Mouse (Mus musculus) G1E (cell line): ENCODE measurements at regions not wholly inside any gene's neighbourhood (a gene's known extent, or its start where the extent isn't known, plus 50 kb on each side); places are given as distances from the start of the nearest gene placed in this dataset.

Experiments used
- CTCF ChIP-seq: IDR thresholded peaks from 2 replicates; pipeline ENCODE4 v1.5.1; 2012; ENCODE audit warnings: low read depth, low read length, inconsistent platforms, mixed read lengths
- GATA1 ChIP-seq: IDR thresholded peaks from 2 replicates; pipeline ENCODE4 v1.6.1; 2012; ENCODE audit warnings: borderline replicate concordance, low read length, inconsistent platforms, mixed read lengths
- GATA2 ChIP-seq: IDR thresholded peaks from 2 replicates; pipeline ENCODE4 v1.6.1; 2012; ENCODE audit warnings: low read depth, low read length, inconsistent platforms, borderline replicate concordance
- POLR2AphosphoS5 ChIP-seq: IDR thresholded peaks from 2 replicates; pipeline ENCODE4 v1.6.1; 2012; ENCODE audit warnings: low read depth, low read length, inconsistent platforms; ENCODE audit not compliant: insufficient replicate concordance
- TAL1 ChIP-seq: conservative IDR thresholded peaks from 2 replicates; pipeline ENCODE4 v1.6.1; 2012; ENCODE audit warnings: low read depth, low read length, inconsistent platforms, mixed read lengths

- TF ChIP-seq GATA2 (no peak), CTCF (no peak), TAL1 (no peak), GATA1 (no peak), POLR2AphosphoS5 (no peak)
Observed at GRCm38 (mm10) chr4:124526822-124527221, 83.8 kb downstream of the 3100002H09Rik start.
